Mouse (Mus musculus): Measurements from ENCODE around the gene Ddo.
A peak's percentile ranks its signal among the peaks of the same experiment; 100 is the strongest.

Ddo gene

DNA sequence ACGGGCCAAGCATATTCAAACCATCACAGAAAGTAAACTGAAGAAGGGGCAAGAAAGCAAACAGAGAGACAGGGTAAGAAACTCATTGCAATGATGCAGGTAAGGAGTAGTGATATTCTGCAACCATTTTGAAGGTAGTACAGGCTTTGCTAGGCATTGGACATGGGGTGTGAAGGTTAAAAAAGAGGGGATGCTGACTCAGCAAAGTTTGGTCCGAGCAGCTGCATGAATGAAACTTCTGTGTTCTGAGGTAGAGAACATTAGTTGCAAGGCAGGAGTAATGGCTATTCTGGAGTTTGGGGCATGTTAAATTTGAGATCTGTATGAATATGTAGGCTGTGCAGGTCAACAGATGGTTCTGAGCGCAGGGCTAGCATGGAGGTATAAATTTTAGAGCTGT lies 35.5 kb downstream of the Ddo start:
- DNase-seq (ENCODE audit: low spot score in 2 of 2), result no peak

DNA sequence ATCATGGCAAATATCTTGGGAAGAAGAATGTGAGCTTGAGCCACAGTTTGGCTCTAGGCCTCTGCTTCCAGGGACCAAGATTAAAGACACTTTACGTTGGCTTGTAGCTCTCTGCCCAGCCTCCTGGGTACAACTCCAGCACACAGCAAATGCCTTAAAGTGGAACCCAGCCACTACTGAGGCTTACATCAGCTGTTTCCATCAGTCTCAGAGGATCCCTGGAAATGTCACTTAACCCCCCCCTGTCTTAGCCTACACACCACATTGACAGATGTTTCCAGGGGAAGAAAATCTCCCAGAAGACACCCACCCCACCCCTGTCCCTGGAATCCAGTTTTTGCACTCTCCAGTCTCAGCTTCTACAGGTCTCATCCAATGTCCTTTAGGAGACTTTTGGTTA lies 37.1 kb downstream of the Ddo start:
- no peak for DNase-seq (ENCODE audit: low spot score in 2 of 2)

DNA sequence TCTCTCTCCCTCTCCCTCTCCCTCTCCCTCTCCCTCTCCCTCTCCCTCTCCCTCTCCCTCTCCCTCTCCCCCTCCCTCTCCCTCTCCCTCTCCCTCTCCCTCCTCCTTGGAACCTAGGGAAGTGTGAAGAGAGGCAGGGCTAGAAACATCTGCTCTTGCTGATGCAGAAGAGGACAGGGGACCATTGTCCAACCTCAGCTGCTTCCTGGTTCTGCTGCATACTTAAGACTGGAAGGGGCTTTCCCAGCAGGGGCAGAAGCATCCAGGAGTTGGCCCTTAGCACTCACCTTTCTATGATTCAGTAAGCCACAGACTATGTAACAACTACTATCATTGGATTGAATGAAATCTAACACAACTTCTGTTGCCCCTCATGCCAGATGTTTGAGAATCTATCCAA lies 38.8 kb downstream of the Ddo start:
- DNase-seq (ENCODE audit: low spot score in 2 of 2), result no peak

DNA sequence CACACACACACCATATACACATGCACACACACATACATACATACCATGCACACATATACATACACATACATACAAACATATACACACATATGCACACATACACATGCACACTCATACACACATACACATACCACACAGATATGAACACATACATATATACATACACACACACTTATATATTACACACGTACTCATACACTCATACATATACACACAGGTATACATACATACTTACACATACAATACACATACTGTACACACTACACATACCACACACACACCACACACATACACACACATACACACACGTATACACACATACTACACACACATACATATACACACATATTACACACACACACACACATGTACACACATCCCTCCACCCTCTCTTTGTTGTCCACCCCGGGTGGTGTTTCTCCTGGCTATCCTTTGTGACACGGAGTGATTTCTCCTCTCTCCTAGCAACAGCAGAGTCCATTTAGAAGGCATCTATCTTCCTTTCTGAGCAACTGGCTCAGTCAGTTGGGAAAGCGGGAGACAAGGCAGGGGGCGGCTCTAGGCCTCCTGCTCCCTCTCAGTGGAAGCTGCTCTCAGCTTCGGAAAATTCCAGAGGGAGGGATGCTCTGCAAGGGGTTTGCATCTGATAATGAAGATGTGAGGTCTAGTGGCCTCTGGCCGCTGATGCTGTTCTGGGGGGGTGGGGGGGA lies 42.9 kb downstream of the Ddo start:
- DNase-seq (ENCODE audit: low spot score in 2 of 2), result no peak

DNA sequence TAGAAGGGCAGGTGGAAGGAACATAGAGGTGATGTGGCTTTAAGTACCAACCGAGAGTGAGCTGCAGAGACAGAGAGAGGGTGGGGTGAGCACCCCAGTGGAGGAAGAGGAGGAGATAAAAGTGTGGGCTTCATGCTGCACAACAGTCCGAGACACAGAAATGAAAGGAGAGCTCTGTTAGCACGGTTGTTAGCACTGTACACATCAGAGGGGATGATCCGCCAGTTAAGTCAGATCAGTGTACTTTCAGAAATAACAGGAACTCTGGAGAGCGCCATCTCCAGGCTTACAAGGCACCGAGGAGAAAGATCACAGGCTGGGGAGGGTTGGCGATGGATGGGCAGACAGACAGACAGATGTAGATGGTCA lies 43.5 kb downstream of the Ddo start:
- no peak for DNase-seq (ENCODE audit: low spot score in 2 of 2)

DNA sequence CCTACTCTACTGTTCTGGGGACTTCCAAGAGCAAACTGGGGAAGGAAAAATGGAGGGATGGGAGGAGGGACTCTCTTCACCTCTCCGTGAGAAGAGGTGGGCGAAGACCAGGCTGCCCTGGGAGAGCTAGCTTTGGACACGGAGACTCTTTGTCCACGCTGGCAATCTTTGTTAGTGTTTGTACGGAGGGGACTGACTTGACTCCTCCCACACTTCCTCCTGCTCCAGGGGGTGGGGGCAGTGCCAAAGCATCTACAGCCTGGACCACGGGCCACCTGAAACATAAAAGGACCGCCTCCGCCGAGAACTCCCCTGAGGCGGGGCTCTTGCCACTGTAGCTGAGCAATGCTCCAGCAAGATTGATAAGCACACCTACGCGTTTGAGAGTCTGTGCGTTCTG lies 44.3 kb downstream of the Ddo start:
- DNase-seq (ENCODE audit: low spot score in 2 of 2), result no peak

DNA sequence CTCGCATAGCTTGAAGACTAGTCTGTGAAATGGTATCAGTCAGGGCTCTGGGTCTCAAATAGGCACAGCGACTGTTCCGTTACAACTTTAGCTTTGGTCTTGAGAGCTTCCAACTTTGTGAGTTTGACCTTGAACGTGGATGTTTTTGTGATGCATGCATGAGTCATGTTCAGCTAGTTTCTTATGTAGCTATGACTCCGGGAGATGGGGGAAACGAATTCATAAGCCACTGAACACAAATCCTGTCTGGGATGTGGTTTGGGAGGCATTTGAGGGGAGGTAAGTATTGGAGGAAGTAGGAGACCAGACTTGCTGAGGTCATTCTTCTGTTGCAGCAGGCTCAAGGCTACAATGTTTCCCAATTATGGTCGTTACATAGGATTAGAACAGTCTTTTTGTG lies 46.1 kb downstream of the Ddo start:
- DNase-seq (ENCODE audit: low spot score in 2 of 2), result no peak

DNA sequence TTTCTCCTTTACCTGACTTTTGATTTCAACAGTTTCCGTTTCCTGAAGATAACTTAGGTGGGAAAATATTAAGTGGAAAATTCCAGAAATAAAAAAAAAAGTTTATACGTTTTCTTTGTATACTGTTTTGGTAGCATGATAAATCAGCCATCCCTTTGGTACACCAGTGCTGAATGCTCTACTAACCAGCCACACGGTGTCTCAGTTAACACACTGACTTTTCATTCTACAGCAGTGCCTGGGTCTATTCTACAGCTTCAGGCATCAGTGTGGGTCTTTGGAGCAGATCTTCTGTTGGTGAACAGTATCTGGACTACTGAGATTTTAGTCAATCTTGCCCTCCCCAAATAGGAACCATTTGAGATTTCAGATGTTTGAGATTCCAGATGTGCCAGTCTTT lies 48.7 kb downstream of the Ddo start:
- no peak for DNase-seq (ENCODE audit: low spot score in 2 of 2)

DNA sequence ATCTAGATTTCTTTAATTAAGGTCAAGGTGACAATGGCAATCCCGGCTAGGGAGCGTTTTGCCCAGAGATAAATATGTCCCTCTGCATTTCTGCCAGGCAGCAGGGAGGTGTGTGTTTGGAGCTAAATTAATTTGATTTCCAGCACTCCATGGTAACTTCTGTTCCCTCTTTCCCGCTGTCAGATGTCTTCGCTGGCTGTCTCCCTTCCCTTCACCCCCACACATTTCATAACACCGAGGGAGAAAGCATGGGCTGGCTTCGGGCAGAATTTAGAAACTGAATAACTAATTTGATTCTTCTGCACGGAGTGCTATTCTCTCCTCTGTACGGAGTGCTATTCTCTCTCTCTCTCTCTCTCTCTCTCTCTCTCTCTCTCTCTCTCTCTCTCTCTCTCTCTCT lies 52.7 kb downstream of the Ddo start:
- DNase-seq (ENCODE audit: low spot score in 2 of 2), result no peak

DNA sequence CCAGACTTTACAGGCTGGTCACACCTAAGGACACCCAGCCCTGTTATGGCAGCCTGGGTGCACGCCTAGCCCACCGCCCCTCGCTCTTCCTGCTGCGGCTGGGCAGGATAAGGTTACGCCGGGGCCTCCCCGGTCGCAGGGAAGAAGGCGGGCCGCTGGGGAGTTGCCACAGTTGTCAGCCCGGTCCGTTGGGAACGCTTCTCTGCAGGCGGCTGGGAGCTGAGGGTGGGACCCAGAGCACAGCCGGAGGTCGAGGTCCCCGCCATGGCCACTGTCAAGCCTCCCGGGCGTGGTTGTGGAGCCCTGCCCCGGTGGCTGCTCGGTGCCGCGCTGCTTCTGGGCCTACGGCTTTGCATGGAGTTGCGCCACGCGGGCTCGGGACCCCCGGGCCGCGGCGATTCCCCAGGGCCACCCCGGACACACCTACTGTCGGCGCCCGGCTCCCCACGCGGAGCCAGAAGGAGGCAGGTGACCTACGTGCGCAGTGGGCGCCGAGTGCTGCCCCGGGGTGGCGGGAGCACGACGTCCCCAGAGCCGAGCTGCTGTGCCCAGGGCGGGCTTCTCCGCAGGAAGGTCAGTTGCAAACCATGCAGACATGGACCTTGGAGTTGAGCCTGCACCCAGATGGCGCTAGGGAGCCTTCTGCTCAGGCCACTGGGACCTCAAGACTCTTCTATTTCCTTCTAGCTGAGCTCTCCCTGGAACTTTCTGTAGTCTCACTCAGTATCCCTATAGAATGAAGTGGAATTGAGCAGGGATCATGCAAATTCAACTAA lies 53.5 kb downstream of the Ddo start, which contains the start of gene Mettl24:
Mettl24 (plus strand) TSS at position 191 of the 776 bp plus-strand sequence.
- DNase-seq (ENCODE audit: low spot score in 2 of 2), result no peak

DNA sequence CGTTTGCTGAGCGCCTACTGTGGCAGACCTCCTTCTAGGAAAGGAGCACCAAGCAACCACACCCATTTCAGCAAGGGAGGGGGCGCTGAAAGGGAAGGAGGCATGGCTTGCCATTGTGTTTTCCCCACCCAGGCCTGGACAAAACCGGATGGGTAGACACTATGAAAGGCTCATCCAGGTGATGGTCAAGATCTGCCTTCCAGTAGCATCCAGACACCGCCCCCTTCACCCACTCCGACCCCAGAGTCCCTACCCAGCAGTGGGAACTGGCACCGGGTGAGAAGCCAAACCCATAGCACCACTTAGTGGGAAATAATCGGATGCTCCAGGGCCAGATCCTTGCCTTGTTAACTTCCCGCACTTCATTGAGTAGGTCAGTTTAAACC lies 54.0 kb downstream of the Ddo start:
- no peak for DNase-seq (ENCODE audit: low spot score in 2 of 2)

DNA sequence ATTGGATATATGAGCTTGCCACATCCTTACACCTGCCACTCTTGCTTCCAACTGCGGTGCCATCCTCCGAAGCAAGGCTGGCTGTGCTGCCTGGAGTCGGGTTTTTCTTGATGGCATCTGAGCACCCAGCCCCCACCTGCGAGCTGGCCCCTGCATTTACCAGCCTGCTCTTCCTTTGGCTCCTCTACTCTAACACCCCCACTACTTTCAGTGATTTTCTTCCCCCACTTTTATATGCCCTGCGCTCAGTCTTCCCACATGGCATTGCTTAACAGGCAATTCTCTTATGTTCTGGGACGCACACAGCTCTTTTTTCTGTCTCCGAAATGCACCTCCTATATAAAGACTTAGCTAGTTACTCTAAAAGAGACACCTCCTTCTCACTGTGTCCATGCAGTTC lies 54.5 kb downstream of the Ddo start:
- no peak for DNase-seq (ENCODE audit: low spot score in 2 of 2)

DNA sequence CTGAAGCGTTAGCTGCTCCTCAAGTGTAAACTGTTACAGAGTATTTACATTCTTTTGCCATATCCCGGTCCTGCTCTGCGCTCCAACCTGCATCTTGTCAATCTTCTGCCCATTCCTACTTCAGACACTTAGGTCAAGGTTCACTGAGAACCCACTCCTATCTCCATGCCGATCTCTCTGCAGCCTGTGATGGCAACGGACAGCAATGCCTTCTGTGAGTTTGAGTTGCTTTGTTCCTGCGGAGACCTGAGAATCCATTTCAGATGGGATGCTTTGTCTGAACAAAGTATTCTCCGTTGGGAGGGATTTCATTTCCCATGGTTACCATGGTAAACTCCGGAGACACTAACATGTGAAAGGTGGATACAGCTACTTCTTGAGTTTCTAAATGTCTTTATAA lies 55.8 kb downstream of the Ddo start:
- DNase-seq (ENCODE audit: low spot score in 2 of 2), result no peak

DNA sequence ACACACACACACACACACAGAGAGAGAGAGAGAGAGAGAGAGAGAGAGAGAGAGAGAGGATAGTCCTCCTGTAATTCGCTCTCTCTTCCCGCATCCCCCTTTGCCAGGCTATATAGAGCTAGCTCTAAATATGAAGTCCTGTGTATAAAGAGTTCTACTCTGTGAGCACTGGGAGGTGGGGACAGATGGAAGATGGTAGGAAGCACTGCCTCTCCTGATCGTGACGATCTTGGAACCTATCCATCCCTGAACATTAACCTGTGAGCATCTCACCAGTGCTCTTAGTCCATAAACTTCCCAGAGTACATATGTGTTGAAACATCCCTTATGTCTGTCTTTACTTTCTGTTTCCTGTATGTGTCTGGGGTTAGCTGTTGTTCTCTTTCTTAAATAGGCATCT lies 57.2 kb downstream of the Ddo start:
- DNase-seq (ENCODE audit: low spot score in 2 of 2), result no peak

DNA sequence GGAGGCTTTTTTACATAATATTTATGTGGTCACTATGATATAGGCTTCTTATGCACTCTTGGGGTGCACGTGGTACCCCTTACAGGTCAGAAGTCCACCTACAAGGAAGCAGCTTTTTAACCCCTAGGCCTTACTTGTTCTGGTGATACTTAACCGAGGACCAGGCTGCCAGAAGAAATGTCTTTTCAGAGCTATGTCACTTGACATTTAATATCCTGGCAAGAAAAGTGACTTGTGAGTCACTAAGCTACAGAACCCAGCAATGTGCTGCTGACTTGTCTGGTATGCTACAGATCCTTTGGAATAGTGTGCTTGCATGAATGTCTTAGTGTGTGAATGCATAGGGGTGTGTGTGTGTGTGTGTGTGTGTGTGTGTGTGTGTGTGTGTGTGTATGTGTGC lies 57.6 kb downstream of the Ddo start:
- no peak for DNase-seq (ENCODE audit: low spot score in 2 of 2)

DNA sequence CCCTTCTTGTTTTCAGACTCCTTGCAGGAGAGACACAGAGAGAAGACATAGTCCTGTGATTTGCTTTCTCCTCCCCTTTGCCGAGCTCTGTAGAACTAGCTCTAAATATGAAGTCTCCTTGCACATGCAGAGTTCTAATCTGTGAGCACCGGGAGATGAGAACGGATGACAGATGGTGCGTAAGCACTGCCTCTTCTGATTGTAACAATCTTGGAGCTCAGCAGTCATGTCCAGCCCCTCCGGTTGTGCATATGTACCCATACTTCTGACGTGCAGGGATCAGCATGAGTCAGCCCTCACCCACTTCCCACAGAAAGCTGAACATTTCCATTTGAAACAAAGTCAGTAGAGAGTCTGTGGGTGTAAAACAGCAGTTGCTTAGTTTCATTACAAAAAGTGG lies 58.5 kb downstream of the Ddo start:
- DNase-seq (ENCODE audit: low spot score in 2 of 2), result no peak

DNA sequence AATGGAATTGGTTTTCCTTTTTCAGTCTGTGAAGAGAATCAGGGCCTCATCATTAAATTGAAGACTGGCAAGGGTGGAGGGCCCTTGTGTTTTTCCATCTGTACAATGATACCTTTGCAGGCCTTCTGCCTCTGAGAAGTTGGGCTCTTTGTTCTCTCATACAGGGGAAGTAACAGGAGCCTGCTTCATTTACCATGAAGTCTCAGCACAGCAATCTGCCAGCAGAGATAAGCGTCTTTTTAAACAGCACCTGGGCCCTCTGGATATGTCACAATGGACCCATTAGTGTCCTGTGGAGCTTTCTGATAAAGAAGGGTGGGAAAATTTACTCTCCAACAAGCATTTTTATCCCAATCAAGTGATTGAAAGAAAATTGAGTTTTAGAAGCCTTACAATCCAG lies 59.1 kb downstream of the Ddo start:
- DNase-seq (ENCODE audit: low spot score in 2 of 2), result no peak

DNA sequence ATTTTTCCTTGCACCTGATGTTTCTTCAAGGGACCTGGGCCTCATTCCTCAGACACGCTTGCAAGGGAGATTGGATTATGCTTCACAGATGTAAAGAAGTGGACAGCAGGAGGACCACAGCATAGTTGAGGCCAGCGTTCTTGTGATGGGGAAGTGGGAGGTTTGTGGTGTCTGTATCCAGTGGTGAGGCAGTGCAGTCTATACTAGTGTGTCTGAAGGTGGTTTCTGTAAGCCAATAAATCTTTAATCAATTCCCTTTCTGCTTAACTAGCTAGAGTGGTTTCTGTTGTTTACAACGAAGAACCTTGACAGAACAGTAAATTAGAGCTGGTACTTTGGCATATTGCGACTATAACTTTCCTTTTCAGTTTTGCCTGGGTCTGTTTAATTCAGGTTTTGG lies 68.8 kb downstream of the Ddo start:
- no peak for DNase-seq (ENCODE audit: low spot score in 2 of 2)

DNA sequence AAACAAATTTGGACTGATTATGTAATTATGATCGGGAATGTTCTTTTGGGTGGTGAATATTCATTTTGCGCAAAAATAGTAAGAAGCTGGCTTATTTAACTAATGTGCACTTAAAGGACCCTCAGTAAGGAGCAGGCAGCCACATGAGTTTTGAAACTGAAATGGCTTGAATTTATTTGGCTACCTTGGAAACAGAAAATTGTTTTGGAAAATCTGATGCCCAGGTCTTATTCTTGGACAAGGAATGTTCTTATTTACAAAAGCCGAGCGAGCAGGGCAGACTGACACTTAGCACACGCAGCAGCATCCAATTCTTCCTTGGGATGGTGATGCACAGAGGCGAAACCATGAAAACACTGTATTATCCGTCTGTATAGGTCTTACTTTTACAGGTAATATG lies 81.3 kb downstream of the Ddo start:
- no peak for DNase-seq (ENCODE audit: low spot score in 2 of 2)

DNA sequence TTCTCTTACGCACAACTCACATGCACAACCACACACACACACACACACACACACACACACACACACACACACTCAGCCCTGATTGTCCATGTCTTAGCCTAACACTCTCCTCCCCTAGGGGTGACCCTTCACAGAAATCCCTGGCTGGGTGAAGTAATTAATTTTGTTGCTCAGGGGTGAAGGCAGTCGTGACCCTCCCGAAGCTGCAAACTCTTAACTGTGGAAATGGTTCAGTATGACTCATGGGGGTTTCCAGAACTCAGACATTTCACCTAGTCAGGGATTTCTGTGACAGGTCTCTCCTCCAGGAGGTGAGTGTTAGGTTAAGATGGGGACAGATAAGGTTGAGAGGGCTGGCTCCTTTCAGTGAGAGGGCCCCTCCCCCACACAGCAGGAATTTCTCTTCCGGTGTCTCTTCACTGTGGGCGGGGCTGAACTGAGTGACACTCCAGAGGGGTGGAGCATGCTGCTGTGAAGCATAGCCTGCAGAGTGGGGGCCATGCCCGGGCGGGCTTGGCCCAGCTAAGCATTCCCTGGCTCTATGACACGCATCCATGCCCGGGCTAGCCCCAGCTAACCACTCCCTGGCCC lies 83.3 kb downstream of the Ddo start:
- peak; percentile 49 to 66 for DNase-seq (ENCODE audit: low spot score in 2 of 2)

DNA sequence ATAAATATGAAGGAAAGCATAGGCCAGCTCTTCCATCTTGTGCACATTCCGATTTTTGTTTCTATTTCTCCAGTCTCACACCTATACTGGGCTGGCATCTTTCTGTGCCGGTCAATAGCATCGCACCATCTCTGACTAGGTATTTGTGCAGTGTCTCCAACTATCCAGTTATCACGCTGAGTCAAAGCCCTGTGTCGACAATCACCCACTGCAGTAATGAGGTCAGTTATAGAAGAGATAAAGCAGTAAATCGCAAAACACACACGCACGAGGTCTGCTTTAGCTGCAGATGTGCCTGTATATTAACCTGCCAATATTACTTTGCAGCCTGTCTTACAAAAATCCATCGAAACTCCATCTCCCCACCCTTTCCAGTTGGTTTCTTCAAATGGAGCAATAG lies 84.0 kb downstream of the Ddo start:
- DNase-seq (ENCODE audit: low spot score in 2 of 2), result no peak

DNA sequence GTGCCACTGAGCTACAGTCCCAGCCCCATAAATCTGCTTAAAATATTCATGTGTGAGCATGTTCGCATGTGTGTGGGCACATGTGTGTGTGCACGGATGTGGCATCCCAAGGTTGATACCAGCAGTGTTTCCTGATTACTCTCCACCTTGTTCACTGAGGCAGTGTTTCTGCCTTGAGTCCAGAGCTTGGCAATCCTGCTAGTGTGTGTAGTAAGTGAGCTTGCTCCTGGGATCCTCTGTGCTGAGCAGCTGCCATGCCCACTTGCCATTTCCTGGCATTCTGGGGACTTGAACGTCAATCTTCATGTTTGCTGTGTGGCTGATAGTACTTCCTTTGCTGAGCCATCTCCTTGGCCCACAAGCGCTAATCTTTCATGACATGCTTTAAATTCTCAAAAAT lies 85.3 kb downstream of the Ddo start:
- no peak for DNase-seq (ENCODE audit: low spot score in 2 of 2)

DNA sequence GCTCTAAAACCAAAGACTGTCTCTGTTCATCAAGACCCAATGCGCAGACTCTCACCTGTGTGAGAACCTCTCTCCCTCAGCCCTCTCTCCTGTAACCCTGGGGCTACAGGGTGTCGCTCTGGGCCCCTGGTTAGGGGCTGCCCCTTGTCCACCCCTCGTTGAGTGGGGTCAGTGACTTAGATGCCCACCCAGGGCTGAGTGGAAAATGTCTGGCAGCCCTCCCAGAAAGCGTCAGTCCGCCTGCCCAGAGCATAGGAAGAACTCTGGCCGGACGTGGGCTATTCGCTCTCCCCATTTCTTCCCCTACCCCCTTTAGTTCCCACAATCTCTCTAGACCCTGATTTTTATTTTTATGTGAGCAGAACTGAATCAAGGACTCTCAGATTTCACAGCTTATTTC lies 86.5 kb downstream of the Ddo start:
- DNase-seq (ENCODE audit: low spot score in 2 of 2), result no peak

Measured in natural killer cell, adult 2 months (primary cell).